Mouse (Mus musculus) neural tube, embryonic 15.5 days (tissue): ENCODE data around the gene Ugt2b38. TPM values are rescaled to one million over a fixed set of nuclear protein-coding genes. Genes with fewer than 3 reads are reported as not detected.
"Not testable (repeated sequence)": the region's sequence is repeated elsewhere in the genome, so short reads cannot be mapped to it uniquely, and the experiment has no call there.

ENCODE experiments used
- ATAC-seq: fragments of 200-750 bp; cut with Nextera tagmentation; 2 replicates; pipeline ENCODE4 v1.8.0; 2017; ENCODE audit warnings: mild to moderate bottlenecking, moderate TSS enrichment, moderate library complexity; ENCODE audit not compliant: low FRiP score
- H3K27ac ChIP-seq: fragments of 300-500 bp; sonication (generic); replicated peaks from 2 replicates; pipeline ENCODE4 v1.5.1; 2015; ENCODE audit warnings: mild to moderate bottlenecking, inconsistent platforms
- H3K27me3 ChIP-seq: fragments of 300-500 bp; sonication (generic); replicated peaks from 2 replicates; pipeline ENCODE4 v1.6.1; 2015; ENCODE audit warnings: inconsistent platforms
- H3K36me3 ChIP-seq: fragments of 300-500 bp; sonication (generic); 2 replicates; pipeline ENCODE4 v1.6.1; 2015; ENCODE audit warnings: inconsistent platforms
- H3K4me1 ChIP-seq: fragments of 300-500 bp; sonication (generic); 2 replicates; pipeline ENCODE4 v1.6.1; 2015; ENCODE audit warnings: inconsistent platforms
- H3K4me2 ChIP-seq: fragments of 300-500 bp; sonication (generic); 2 replicates; pipeline ENCODE4 v1.6.1; 2015; ENCODE audit warnings: inconsistent platforms, mild to moderate bottlenecking, moderate library complexity
- H3K4me3 ChIP-seq: fragments of 300-500 bp; sonication (generic); replicated peaks from 2 replicates; pipeline ENCODE4 v1.5.1; 2015; ENCODE audit warnings: mild to moderate bottlenecking, inconsistent platforms
- H3K9ac ChIP-seq: fragments of 300-500 bp; sonication (generic); replicated peaks from 2 replicates; pipeline ENCODE4 v1.6.1; 2015; ENCODE audit warnings: mild to moderate bottlenecking, inconsistent platforms
- H3K9me3 ChIP-seq: fragments of 300-500 bp; sonication (generic); replicated peaks from 2 replicates; pipeline ENCODE4 v1.6.1; 2016; ENCODE audit warnings: inconsistent platforms
- WGBS: fragments of 180-500 bp; shearing (Covaris S2); methylation state at CpG from one replicate; pipeline ENCODE4 v1.1.7; 2015; ENCODE audit warnings: mixed read lengths; 5-methylcytosine and 5-hydroxymethylcytosine counted together
- polyA plus RNA-seq: library from polyadenylated mRNA; unstranded; fragments of >200 nt; fragmentation: Nextera tagmentation; extraction: Ambion mirVana; gene quantifications from 2 replicates; pipeline ENCODE4 v1.2.1, GENCODE M21; 2015

Gene Ugt2b38
- polyA plus RNA-seq, 1 experiment from 2014 or later, result not detected

DNA sequence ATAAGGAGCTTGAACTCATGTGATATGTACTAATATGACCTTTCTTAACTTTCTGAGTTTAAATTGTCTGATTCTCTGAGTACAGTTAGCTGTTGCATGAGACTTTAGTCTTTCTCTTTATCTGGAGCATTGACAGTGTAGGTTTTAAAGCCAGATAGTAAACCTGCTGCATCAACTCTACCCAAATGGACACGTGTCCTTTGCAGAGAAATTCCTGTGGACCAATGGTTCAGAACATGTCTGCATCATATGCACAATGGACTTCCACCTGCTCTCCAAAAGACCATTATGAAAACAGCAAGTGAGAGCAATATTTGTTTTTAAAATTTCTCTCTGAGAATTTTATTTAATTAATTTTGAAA, 50.5 kb downstream of the Ugt2b38 start:
- 87% methylated on average over 1 of the region's 1 CpGs for WGBS
- Histone ChIP-seq H3K27ac (no peak overlapping the region), H3K36me3 (no peaks in the 10 kb centered on the region), H3K9ac (no peak overlapping the region), H3K4me3 (no peak overlapping the region), H3K4me1 (no peaks in the 10 kb centered on the region), H3K9me3 (no peaks in the 10 kb centered on the region), H3K27me3 (no peaks in the 10 kb centered on the region), H3K4me2 (no peak overlapping the region)
- no peak for ATAC-seq

DNA sequence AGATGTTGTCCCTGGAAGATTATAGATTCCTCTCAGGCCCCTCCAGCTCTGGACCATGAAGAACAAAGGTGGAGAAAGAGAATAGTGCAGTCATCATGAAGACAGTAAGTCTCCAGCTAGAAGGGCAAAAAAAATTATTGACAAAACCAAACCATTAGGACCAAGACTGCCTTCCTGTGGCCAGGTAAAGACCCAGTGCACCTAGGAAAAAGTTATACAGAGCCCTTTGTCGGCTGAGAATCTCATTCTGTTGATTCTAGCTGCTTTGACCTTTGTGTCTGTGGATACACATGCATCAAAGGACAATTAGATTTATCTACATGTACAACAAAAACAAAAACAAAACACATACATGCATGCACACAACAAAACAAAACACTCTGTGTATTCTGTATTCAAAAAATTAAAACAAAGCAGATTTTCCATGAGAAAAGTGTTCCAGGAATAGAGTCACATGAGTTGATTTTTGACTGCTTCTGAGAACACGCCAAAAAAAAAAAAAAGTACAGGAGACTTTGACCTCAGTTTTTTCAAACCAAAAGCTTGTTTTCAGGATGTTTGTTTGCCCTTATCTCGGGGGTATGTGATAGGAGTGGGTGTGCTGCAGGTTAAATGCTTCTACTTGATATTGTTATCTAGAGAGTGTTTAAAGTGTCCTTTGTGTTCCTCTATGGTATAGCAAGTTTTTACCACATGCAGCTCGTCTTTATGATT, 51.1 kb downstream of the Ugt2b38 start:
- H3K4me1 ChIP-seq, H3K9ac ChIP-seq, H3K27me3 ChIP-seq, H3K4me3 ChIP-seq, ATAC-seq, H3K27ac ChIP-seq, H3K4me2 ChIP-seq, H3K36me3 ChIP-seq, H3K9me3 ChIP-seq: not testable (repeated sequence)
- 71% methylated on average over 4 of the region's 4 CpGs for WGBS

Other genes with a start within 250 kb of the Ugt2b38 start
- gene Ugt2b37, start 169.4 kb downstream of the Ugt2b38 start, polyA plus RNA-seq, result not detected in 2 replicates
- not detected in 2 replicates for gene Ugt2a3, start 87.0 kb downstream of the Ugt2b38 start, polyA plus RNA-seq
- not detected in 2 replicates for gene Ugt2a2, start 58.1 kb upstream of the Ugt2b38 start, polyA plus RNA-seq
- gene Gm43638, start 62.6 kb upstream of the Ugt2b38 start, polyA plus RNA-seq, result not detected in 2 replicates
- gene Ugt2a1, start 66.7 kb upstream of the Ugt2b38 start, polyA plus RNA-seq, result not detected in 2 replicates
- 0.45 TPM in 1 of 2 replicates, not detected in the other for gene Sult1b1, start 114.0 kb upstream of the Ugt2b38 start, polyA plus RNA-seq
- 1.5 TPM in 1 of 2 replicates, not detected in the other for gene Sult1d1, start 144.8 kb upstream of the Ugt2b38 start, polyA plus RNA-seq
- gene Sult1e1, start 167.4 kb upstream of the Ugt2b38 start, polyA plus RNA-seq, result not detected in 2 replicates
- gene Csn1s1, start 242.0 kb upstream of the Ugt2b38 start, polyA plus RNA-seq, result not detected in 2 replicates